Mouse (Mus musculus): ENCODE data around the gene Ndufb7.

DNA sequence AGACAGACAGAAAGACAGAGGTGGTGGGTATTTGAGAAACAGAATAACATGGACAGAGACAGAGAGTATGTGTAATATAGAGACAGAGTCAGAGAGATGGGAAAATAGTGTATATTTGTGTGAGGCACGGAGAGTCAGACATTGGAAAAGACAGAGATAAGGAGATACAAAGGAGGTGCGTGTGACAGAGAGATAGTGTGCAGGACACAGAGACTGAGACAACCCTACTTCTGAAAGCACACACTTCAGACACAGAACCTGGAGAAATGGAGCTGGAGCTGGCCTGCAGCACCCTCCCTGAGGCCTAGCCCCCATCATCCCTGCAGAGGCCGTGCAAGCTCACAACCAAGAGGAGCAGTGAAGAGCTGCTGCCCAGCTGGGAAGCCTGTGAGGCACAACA is 3.8 kb upstream of the Ndufb7 start:
- TF ChIP-seq CTCF (IDR thresholded peaks at IDR 0.05; ENCODE audit: extremely low read depth, insufficient read length, insufficient replicate concordance, low read depth, low read length) = no peak
- no peak for TF ChIP-seq POLR2A (IDR thresholded peaks at IDR 0.05; ENCODE audit: low read depth, low read length)
